Mouse (Mus musculus): ENCODE data around the gene Scgb2b2. TPM values are rescaled to one million over a fixed set of nuclear protein-coding genes. Genes with fewer than 3 reads are reported as not detected.

Gene Scgb2b2
- polyA plus RNA-seq (2012; rRNA removed) (not detected in 2 replicates), polyA plus RNA-seq (2014; fragmentation: Nextera tagmentation; extraction: Ambion mirVana) (not detected in 2 replicates)

GRCm38 (mm10) chr7:31290208-31290607 is at the start of gene Scgb2b2:
TSS of gene Scgb2b2 (plus strand) at chr7:31290508.
- Histone ChIP-seq H3K4me2 (replicated peaks; ENCODE audit: low read depth, low read length, severe bottlenecking) (no peak within 1 kb of the TSS), H3K27me3 (ENCODE audit: control insufficient read depth, insufficient read depth, low read length) (no peaks in the 10 kb centered on the region), H3K9me3 (ENCODE audit: control insufficient read depth, low read length) (no peaks in the 10 kb centered on the region), H3K4me3 (replicated peaks; ENCODE audit: low read length) (no peak within 1 kb of the TSS), H3K36me3 (ENCODE audit: control insufficient read depth, insufficient read depth, low read length) (no peaks in the 10 kb centered on the region), H3K9ac (ENCODE audit: low read depth, low read length, severe bottlenecking) (no peak within 1 kb of the TSS), H3K27ac (replicated peaks; ENCODE audit: low read depth, low read length) (no peak within 1 kb of the TSS), H3K4me1 (ENCODE audit: control insufficient read depth, insufficient read depth, low read length) (no peaks in the 10 kb centered on the region)
- no peak for DNase-seq (ENCODE audit: low spot score)
- TF ChIP-seq POLR2A (IDR thresholded peaks at IDR 0.05; ENCODE audit: borderline replicate concordance, extremely low read depth, insufficient read depth, insufficient read length), result no peak
- WGBS, result 84% methylated on average over 5 of the region's 5 CpGs
- no peak for ATAC-seq (ENCODE audit: low FRiP score, low read depth)

GRCm38 (mm10) chr7:31291721-31292120 is 1.4 kb downstream of the Scgb2b2 start, which contains the start of gene Scgb1b2:
TSS of gene Scgb1b2 (minus strand) at chr7:31291821.
- DNase-seq (ENCODE audit: low spot score) (no peak), ATAC-seq (ENCODE audit: low FRiP score, low read depth) (no peak)
- 78% methylated on average over 3 of the region's 3 CpGs for WGBS
- H3K4me3 ChIP-seq (replicated peaks; ENCODE audit: low read length), result no peak within 1 kb of the TSS
- no peaks in the 10 kb centered on the region for H3K9me3 ChIP-seq (ENCODE audit: control insufficient read depth, low read length)
- H3K27ac ChIP-seq (replicated peaks; ENCODE audit: low read depth, low read length), result no peak within 1 kb of the TSS
- no peaks in the 10 kb centered on the region for H3K4me1 ChIP-seq (ENCODE audit: control insufficient read depth, insufficient read depth, low read length)
- no peak within 1 kb of the TSS for H3K9ac ChIP-seq (ENCODE audit: low read depth, low read length, severe bottlenecking)
- no peak for TF ChIP-seq POLR2A (IDR thresholded peaks at IDR 0.05; ENCODE audit: borderline replicate concordance, extremely low read depth, insufficient read depth, insufficient read length)
- H3K36me3 ChIP-seq (ENCODE audit: control insufficient read depth, insufficient read depth, low read length), result no peaks in the 10 kb centered on the region
- H3K27me3 ChIP-seq (ENCODE audit: control insufficient read depth, insufficient read depth, low read length), result no peaks in the 10 kb centered on the region
- H3K4me2 ChIP-seq (replicated peaks; ENCODE audit: low read depth, low read length, severe bottlenecking), result no peak within 1 kb of the TSS

Other genes with a start within 250 kb of the Scgb2b2 start
- 17.4 and 20.5 TPM in 2 replicates for gene Fxyd5, start 248.0 kb upstream of the Scgb2b2 start, polyA plus RNA-seq (2012; rRNA removed)
- gene Fxyd5, start 248.0 kb upstream of the Scgb2b2 start, polyA plus RNA-seq (2014; fragmentation: Nextera tagmentation; extraction: Ambion mirVana), result 28.8 and 31.3 TPM in 2 replicates
- 14.9 and 19.3 TPM in 2 replicates for gene Fxyd7, start 239.0 kb upstream of the Scgb2b2 start, polyA plus RNA-seq (2012; rRNA removed)
- gene Fxyd7, start 239.0 kb upstream of the Scgb2b2 start, polyA plus RNA-seq (2014; fragmentation: Nextera tagmentation; extraction: Ambion mirVana), result 15.3 and 16.2 TPM in 2 replicates
- gene Fxyd1, start 233.3 kb upstream of the Scgb2b2 start, polyA plus RNA-seq (2012; rRNA removed), result 92.6 and 103 TPM in 2 replicates
- gene Fxyd1, start 233.3 kb upstream of the Scgb2b2 start, polyA plus RNA-seq (2014; fragmentation: Nextera tagmentation; extraction: Ambion mirVana), result 95.6 and 101 TPM in 2 replicates
- 2.0 and 2.8 TPM in 2 replicates for gene Lgi4, start 231.2 kb upstream of the Scgb2b2 start, polyA plus RNA-seq (2012; rRNA removed)
- 0.39 and 1.1 TPM in 2 replicates for gene Lgi4, start 231.2 kb upstream of the Scgb2b2 start, polyA plus RNA-seq (2014; fragmentation: Nextera tagmentation; extraction: Ambion mirVana)
- gene Fxyd3, start 213.8 kb upstream of the Scgb2b2 start, polyA plus RNA-seq (2012; rRNA removed), result 39.8 and 45.9 TPM in 2 replicates
- 68.9 and 79.5 TPM in 2 replicates for gene Fxyd3, start 213.8 kb upstream of the Scgb2b2 start, polyA plus RNA-seq (2014; fragmentation: Nextera tagmentation; extraction: Ambion mirVana)
- gene Hpn, start 175.2 kb upstream of the Scgb2b2 start, polyA plus RNA-seq (2012; rRNA removed), result 5.5 and 6.6 TPM in 2 replicates
- 2.5 and 3.1 TPM in 2 replicates for gene Hpn, start 175.2 kb upstream of the Scgb2b2 start, polyA plus RNA-seq (2014; fragmentation: Nextera tagmentation; extraction: Ambion mirVana)
- 15.0 and 16.4 TPM in 2 replicates for gene Scn1b, start 163.5 kb upstream of the Scgb2b2 start, polyA plus RNA-seq (2012; rRNA removed)
- 6.1 and 6.5 TPM in 2 replicates for gene Scn1b, start 163.5 kb upstream of the Scgb2b2 start, polyA plus RNA-seq (2014; fragmentation: Nextera tagmentation; extraction: Ambion mirVana)
- gene Gramd1a, start 134.6 kb upstream of the Scgb2b2 start, polyA plus RNA-seq (2012; rRNA removed), result 157 and 216 TPM in 2 replicates
- 59.8 and 83.0 TPM in 2 replicates for gene Gramd1a, start 134.6 kb upstream of the Scgb2b2 start, polyA plus RNA-seq (2014; fragmentation: Nextera tagmentation; extraction: Ambion mirVana)
- gene Scgb1b2, start 1.3 kb downstream of the Scgb2b2 start, polyA plus RNA-seq (2012; rRNA removed), result not detected in 2 replicates
- gene Scgb1b2, start 1.3 kb downstream of the Scgb2b2 start, polyA plus RNA-seq (2014; fragmentation: Nextera tagmentation; extraction: Ambion mirVana), result not detected in 2 replicates
- gene Scgb2b3, start 71.6 kb downstream of the Scgb2b2 start, polyA plus RNA-seq (2012; rRNA removed), result not detected in 2 replicates
- gene Scgb2b3, start 71.6 kb downstream of the Scgb2b2 start, polyA plus RNA-seq (2014; fragmentation: Nextera tagmentation; extraction: Ambion mirVana), result not detected in 2 replicates
- gene Scgb1b3, start 85.1 kb downstream of the Scgb2b2 start, polyA plus RNA-seq (2012; rRNA removed), result not detected in 2 replicates
- gene Scgb1b3, start 85.1 kb downstream of the Scgb2b2 start, polyA plus RNA-seq (2014; fragmentation: Nextera tagmentation; extraction: Ambion mirVana), result not detected in 2 replicates

Data from limb, embryonic 14.5 days (tissue).